Mouse (Mus musculus): ENCODE measurements around the gene Folr1.

Gene Folr1

GRCm38 (mm10) chr7:101870629-101871028, at the start of gene Folr1:
Gene Folr1, minus strand, starts transcription at chr7:101870788.
- DNase-seq (ENCODE audit: low read depth, low spot score): no peak

GRCm38 (mm10) chr7:101918071-101918470, 47.5 kb upstream of the Folr1 start:
- peak; percentile 76 for DNase-seq (ENCODE audit: low read depth, low spot score)

- peak; percentile 24 for DNase-seq (ENCODE audit: low read depth, low spot score)
Measured at GRCm38 (mm10) chr7:101911982-101912381, 41.4 kb upstream of the Folr1 start.

GRCm38 (mm10) chr7:101910138-101910537, 39.5 kb upstream of the Folr1 start:
- no peak for DNase-seq (ENCODE audit: low read depth, low spot score)

GRCm38 (mm10) chr7:101908367-101908766, 37.8 kb upstream of the Folr1 start:
- no peak for DNase-seq (ENCODE audit: low read depth, low spot score)

- peak; percentile 16 for DNase-seq (ENCODE audit: low read depth, low spot score)
Measured at GRCm38 (mm10) chr7:101906696-101907095, 36.1 kb upstream of the Folr1 start.

- no peak for DNase-seq (ENCODE audit: low read depth, low spot score)
Measured at GRCm38 (mm10) chr7:101906287-101906681, 35.7 kb upstream of the Folr1 start, which contains the start of gene Tomt. Gene Tomt, minus strand, starts transcription at chr7:101906359.

- peak; percentile 98 for DNase-seq (ENCODE audit: low read depth, low spot score)
Measured at GRCm38 (mm10) chr7:101905561-101906286, 35.1 kb upstream of the Folr1 start, which contains the start of gene Lamtor1. Gene Lamtor1, plus strand, starts transcription at chr7:101905904.

GRCm38 (mm10) chr7:101902846-101903245, 32.3 kb upstream of the Folr1 start:
- peak; percentile 24 for DNase-seq (ENCODE audit: low read depth, low spot score)

GRCm38 (mm10) chr7:101901969-101902368, 31.4 kb upstream of the Folr1 start:
- no peak for DNase-seq (ENCODE audit: low read depth, low spot score)

- DNase-seq (ENCODE audit: low read depth, low spot score): no peak
Measured at GRCm38 (mm10) chr7:101900331-101901097, 29.9 kb upstream of the Folr1 start.

GRCm38 (mm10) chr7:101896104-101897066, 25.8 kb upstream of the Folr1 start:
- DNase-seq (ENCODE audit: low read depth, low spot score): peak; percentile 98

- DNase-seq (ENCODE audit: low read depth, low spot score): no peak
Measured at GRCm38 (mm10) chr7:101895695-101896094, 25.1 kb upstream of the Folr1 start.

GRCm38 (mm10) chr7:101888460-101888859, 17.9 kb upstream of the Folr1 start:
- no peak for DNase-seq (ENCODE audit: low read depth, low spot score)

- no peak for DNase-seq (ENCODE audit: low read depth, low spot score)
Measured at GRCm38 (mm10) chr7:101886274-101886673, 15.7 kb upstream of the Folr1 start.

- DNase-seq (ENCODE audit: low read depth, low spot score): no peak
Measured at GRCm38 (mm10) chr7:101884160-101884559, 13.6 kb upstream of the Folr1 start.

- DNase-seq (ENCODE audit: low read depth, low spot score): no peak
Measured at GRCm38 (mm10) chr7:101882413-101883154, 12.0 kb upstream of the Folr1 start.

GRCm38 (mm10) chr7:101880855-101881254, 10.3 kb upstream of the Folr1 start:
- no peak for DNase-seq (ENCODE audit: low read depth, low spot score)

- no peak for DNase-seq (ENCODE audit: low read depth, low spot score)
Measured at GRCm38 (mm10) chr7:101875978-101876377, 5.4 kb upstream of the Folr1 start.

- no peak for DNase-seq (ENCODE audit: low read depth, low spot score)
Measured at GRCm38 (mm10) chr7:101871296-101871695, 708 bp upstream of the Folr1 start.

GRCm38 (mm10) chr7:101869163-101869500, 1.5 kb downstream of the Folr1 start:
- no peak for DNase-seq (ENCODE audit: low read depth, low spot score)
